Mouse (Mus musculus): ENCODE measurements at regions not wholly inside any gene's neighbourhood (a gene's known extent, or its start where the extent isn't known, plus 50 kb on each side); places are given as distances from the start of the nearest gene placed in this dataset.

DNA sequence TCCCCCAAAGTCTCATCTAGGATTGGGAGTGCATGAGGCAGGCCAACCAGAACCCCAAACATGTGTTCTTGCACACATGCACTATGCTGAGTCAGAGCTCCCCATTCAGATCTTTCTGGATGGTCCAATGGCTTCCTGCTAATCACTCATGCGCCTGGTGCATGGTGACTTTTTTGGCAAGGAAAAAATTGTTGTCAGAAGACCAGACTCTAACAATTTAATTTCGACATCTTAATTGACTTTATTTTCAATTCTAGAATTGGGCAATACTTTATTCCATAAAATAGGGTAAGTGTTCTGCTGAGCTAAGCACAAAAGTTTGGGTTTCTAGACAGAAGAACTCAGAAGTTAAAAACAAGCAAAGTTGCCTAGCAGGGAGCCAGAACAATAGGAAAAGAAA lies 165.7 kb downstream of the Snx19 start:
- H3K4me2 ChIP-seq, result no peak overlapping the region
- H3K9ac ChIP-seq, result no peak overlapping the region
- H3K4me3 ChIP-seq, result no peak overlapping the region
- whole genome bisulfite sequencing, result 95% methylated on average over 2 of the region's 2 CpGs
- H3K9me3 ChIP-seq, result no peaks in the 10 kb centered on the region
- H3K27ac ChIP-seq, result no peak overlapping the region
- H3K27me3 ChIP-seq, result no peaks in the 10 kb centered on the region
- no peak for ATAC-seq (ENCODE audit: low FRiP score)
- H3K4me1 ChIP-seq (replicated peaks), result no peaks in the 10 kb centered on the region
- H3K36me3 ChIP-seq, result no peaks in the 10 kb centered on the region

DNA sequence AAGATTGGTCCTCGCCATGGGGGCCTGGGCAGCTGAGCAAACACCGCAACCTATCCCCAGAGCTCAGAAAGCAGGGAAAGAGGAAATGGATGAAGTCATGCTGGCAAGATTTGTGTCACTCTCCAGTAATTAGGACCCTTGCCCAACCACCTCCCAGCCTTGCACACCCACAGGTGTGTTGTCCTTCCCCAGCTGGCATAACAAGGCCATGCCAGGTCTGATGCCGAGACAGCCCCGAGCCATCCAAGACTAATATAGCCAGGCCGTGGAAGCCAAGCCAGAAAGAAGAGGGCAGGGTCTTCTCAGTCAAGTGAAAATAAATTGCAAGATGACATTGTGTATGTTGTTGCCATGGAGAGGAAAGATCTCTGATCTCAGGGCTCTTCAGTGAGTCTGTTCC lies 164.3 kb downstream of the Snx19 start:
- Histone ChIP-seq H3K27me3 (no peaks in the 10 kb centered on the region), H3K4me3 (no peak overlapping the region), H3K9me3 (no peaks in the 10 kb centered on the region), H3K27ac (no peak overlapping the region), H3K4me1 (replicated peaks) (no peaks in the 10 kb centered on the region), H3K36me3 (no peaks in the 10 kb centered on the region), H3K9ac (no peak overlapping the region), H3K4me2 (no peak overlapping the region)
- ATAC-seq (ENCODE audit: low FRiP score), result no peak
- 75% methylated on average over 5 of the region's 5 CpGs for WGBS

DNA sequence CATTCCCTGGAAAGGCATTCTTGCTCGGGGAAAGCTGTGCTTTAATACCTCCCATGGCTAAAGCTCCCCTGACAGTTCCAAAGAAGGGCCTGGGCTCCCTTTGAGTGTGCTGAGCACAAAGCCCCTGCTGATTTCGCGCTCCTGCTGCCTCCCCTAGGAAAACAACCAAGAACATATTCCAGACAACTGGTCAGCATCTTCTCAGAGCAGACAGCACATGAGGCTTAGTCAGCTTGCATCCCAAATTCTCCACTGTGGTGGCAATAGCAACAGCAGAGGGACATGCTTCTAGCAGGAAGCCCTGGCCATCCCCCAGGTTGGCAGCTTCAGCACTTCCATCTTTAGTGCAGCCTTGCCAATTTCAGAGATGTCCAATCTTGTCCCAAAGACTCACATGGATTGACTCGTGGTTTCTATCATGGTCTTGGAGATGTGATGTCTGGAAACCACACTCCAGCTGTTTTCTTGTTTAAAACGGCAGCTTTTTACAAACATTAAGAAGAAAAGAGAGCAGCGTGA lies 163.8 kb downstream of the Snx19 start:
- H3K4me2 ChIP-seq, result no peak overlapping the region
- no peaks in the 10 kb centered on the region for H3K9me3 ChIP-seq
- H3K27me3 ChIP-seq, result no peaks in the 10 kb centered on the region
- H3K9ac ChIP-seq, result no peak overlapping the region
- no peak for ATAC-seq (ENCODE audit: low FRiP score)
- H3K4me1 ChIP-seq (replicated peaks), result no peaks in the 10 kb centered on the region
- H3K36me3 ChIP-seq, result no peaks in the 10 kb centered on the region
- no peak overlapping the region for H3K27ac ChIP-seq
- H3K4me3 ChIP-seq, result no peak overlapping the region
- WGBS, result 61% methylated on average over 6 of the region's 6 CpGs

DNA sequence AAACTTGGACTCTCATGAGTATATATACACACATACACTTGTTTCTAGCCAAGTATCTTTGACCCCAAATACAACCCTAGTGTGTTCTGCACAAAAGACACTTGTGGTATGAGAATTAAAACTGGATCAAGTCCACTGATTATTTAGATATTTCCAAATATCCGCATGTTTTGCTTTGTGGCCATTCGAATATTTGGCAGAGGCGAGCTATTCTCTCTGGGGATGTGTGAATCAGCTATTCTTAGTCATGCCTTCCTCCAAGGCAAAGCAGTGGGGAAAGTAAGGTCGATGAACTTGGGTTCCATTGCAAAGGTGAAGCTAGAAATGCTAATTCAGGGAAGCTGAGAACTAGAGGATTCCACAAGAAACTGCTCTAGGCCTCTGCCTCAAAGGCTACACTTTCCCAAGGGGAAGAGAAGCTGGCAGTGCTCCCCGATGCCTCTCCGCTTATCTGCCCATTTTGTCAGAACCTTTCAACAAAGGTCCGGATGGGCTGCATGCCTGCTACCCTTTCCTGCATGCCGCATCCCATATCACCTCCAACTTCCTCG lies 154.4 kb downstream of the Snx19 start:
- 89% methylated on average over 9 of the region's 9 CpGs for WGBS

DNA sequence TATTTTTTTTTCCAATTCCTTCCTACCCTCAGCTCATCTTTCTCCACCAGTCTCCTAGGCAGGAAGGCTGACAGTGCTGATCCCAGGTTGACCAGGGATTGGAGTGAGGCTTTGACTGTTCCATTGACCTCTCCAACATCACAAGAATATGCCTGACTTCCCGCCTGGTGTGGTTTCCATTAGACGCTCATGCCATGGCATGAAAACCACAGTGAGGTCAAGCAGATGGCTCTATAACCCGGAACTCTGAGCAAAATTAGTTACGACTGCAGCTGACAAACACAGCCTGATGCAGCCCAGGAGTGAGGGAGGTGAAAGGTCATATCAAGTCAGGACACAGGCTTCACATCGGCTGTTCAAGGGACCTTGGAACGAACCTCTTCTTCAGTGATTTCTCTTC lies 153.6 kb downstream of the Snx19 start:
- Histone ChIP-seq H3K4me2 (no peak overlapping the region), H3K36me3 (no peaks in the 10 kb centered on the region), H3K4me1 (replicated peaks) (no peaks in the 10 kb centered on the region), H3K9ac (no peak overlapping the region), H3K27ac (no peak overlapping the region), H3K27me3 (no peaks in the 10 kb centered on the region), H3K4me3 (no peak overlapping the region), H3K9me3 (no peaks in the 10 kb centered on the region)
- ATAC-seq (ENCODE audit: low FRiP score), result no peak
- 75% methylated on average over 6 of the region's 6 CpGs for WGBS

More for the DNA sequence above, 154.4 kb downstream of the Snx19 start:
- Histone ChIP-seq H3K9ac (no peak overlapping the region), H3K27ac (no peak overlapping the region), H3K27me3 (no peaks in the 10 kb centered on the region), H3K9me3 (no peaks in the 10 kb centered on the region), H3K36me3 (no peaks in the 10 kb centered on the region), H3K4me2 (no peak overlapping the region), H3K4me1 (replicated peaks) (no peaks in the 10 kb centered on the region), H3K4me3 (no peak overlapping the region)
- no peak for ATAC-seq (ENCODE audit: low FRiP score)

DNA sequence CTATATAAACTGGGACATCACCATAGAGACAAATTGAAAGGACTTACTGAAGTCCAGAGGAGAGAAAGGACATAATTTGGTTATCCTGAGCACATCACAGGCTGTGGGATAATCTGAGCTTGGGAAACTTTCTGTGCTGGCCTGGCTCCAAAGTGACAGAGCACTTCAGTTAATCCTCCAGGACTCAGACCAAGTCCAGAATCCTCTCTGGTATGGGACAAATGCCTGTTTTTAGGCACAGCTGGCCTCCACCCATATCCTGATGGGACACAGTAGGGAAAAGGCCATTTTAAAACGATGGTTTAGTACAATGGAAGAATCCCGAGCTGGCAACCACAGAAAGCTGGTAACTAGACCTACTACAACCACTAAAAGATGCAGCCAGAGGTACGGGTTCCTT lies 151.3 kb downstream of the Snx19 start:
- no peaks in the 10 kb centered on the region for H3K36me3 ChIP-seq
- no peak overlapping the region for H3K27ac ChIP-seq
- no peak overlapping the region for H3K9ac ChIP-seq
- H3K27me3 ChIP-seq, result no peaks in the 10 kb centered on the region
- no peaks in the 10 kb centered on the region for H3K9me3 ChIP-seq
- 84% methylated on average over 3 of the region's 3 CpGs for WGBS
- H3K4me3 ChIP-seq, result no peak overlapping the region
- H3K4me2 ChIP-seq, result no peak overlapping the region
- no peak for ATAC-seq (ENCODE audit: low FRiP score)
- 0 out of 2 replicates have a peak, but pooled peaks cover 2% of the 10 kb centered on the region for H3K4me1 ChIP-seq (replicated peaks)

DNA sequence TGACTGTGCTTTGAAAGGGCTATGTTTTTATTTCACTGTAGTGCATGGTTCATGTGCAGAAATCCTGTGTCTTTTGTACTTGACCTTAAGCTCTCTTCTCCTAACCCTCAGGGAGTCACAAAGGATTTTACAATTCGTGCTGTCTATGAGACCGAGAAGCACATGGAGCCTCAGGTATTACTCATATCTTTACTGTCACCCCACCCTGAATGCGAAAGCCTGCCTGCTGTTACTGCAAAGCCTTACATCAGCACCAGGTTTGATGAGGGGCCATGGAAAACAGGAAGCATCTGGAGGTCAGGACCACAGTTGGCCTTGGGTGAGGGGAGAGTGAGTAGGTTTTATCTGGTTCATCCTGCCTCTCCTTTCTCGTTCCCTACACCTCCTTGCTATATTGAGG lies 150.3 kb downstream of the Snx19 start:
- Histone ChIP-seq H3K4me1 (replicated peaks) (0 out of 2 replicates have a peak, but pooled peaks cover 3% of the 10 kb centered on the region), H3K9ac (no peak overlapping the region), H3K4me3 (no peak overlapping the region), H3K27me3 (no peaks in the 10 kb centered on the region), H3K9me3 (no peaks in the 10 kb centered on the region), H3K36me3 (no peaks in the 10 kb centered on the region), H3K27ac (no peak overlapping the region), H3K4me2 (no peak overlapping the region)
- ATAC-seq (ENCODE audit: low FRiP score), result no peak
- WGBS, result 79% methylated on average over 4 of the region's 4 CpGs

DNA sequence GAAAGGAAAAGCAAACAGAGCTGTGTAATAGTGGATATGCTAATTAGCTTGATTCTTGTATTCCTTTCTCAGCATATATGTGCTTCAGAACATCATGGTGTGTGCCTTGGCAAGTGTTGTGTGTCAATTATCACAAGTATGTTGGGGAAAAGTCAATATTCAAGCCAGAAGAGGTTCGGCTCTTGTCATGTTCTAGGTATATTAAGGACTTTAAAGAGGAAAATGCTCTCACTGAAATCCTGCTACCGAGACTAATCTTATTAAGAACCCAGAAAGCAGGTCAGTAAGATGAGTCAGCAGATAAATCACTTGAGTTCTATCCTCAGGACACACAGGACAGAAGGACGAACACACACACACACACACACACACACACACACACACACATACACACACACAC lies 148.6 kb downstream of the Snx19 start:
- no peaks in the 10 kb centered on the region for H3K36me3 ChIP-seq
- no peaks in the 10 kb centered on the region for H3K9me3 ChIP-seq
- H3K9ac ChIP-seq, result no peak overlapping the region
- no peak overlapping the region for H3K4me2 ChIP-seq
- no peaks in the 10 kb centered on the region for H3K27me3 ChIP-seq
- 0 out of 2 replicates have a peak, but pooled peaks cover 3% of the 10 kb centered on the region for H3K4me1 ChIP-seq (replicated peaks)
- no peak for ATAC-seq (ENCODE audit: low FRiP score)
- no peak overlapping the region for H3K4me3 ChIP-seq
- H3K27ac ChIP-seq, result no peak overlapping the region
- WGBS, result 71% methylated on average over 3 of the region's 3 CpGs

DNA sequence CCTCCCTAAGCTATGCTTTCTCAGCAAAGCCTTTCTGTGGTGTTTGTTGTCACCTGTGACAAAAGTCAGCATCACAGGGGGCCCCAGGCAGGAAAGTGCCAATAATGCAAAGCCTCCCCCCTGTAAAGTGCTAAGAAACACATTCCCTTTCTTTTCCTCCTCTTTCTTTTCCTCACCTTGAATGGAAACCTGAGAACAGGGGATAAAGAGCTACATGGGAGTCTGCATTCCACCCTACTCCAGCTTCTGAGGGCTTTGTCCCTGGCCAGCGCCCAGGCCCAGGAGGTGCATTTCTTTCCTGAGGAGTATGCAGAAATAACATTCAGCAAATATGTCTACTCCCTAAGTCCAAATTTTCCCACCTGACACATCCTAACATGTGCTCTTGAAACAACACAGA lies 146.4 kb downstream of the Snx19 start:
- no peak for ATAC-seq (ENCODE audit: low FRiP score)
- Histone ChIP-seq H3K36me3 (no peaks in the 10 kb centered on the region), H3K4me2 (no peak overlapping the region), H3K9me3 (no peaks in the 10 kb centered on the region), H3K4me1 (replicated peaks) (0 out of 2 replicates have a peak, but pooled peaks cover 3% of the 10 kb centered on the region), H3K27me3 (no peaks in the 10 kb centered on the region), H3K4me3 (no peak overlapping the region), H3K27ac (no peak overlapping the region), H3K9ac (no peak overlapping the region)
- WGBS, result 10% methylated on average over 1 of the region's 1 CpGs

DNA sequence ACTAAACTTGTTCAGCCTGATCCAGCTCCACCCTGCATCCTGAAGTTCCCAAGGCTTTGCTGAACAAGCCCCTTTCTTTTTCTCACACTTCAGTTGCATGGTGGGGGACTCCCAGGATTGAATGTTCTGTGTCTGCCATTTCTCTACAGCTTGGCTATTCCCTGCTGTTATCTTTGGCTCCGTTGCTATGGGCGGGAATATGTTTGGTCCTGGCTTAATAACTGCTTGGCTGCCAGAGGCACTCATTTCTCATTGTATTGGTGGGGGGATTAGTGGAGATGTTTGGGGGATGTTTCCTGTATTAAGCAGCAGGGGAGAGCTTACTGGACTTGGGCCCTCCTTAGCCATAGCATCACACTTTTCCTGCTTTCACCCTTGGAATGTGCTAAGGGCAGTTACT lies 144.1 kb downstream of the Snx19 start:
- no peak overlapping the region for H3K4me3 ChIP-seq
- 34% methylated on average over 2 of the region's 2 CpGs for WGBS
- H3K4me2 ChIP-seq, result no peak overlapping the region
- H3K36me3 ChIP-seq, result no peaks in the 10 kb centered on the region
- no peak overlapping the region for H3K9ac ChIP-seq
- no peak overlapping the region for H3K27ac ChIP-seq
- H3K9me3 ChIP-seq, result no peaks in the 10 kb centered on the region
- ATAC-seq (ENCODE audit: low FRiP score), result no peak
- H3K27me3 ChIP-seq, result no peaks in the 10 kb centered on the region
- H3K4me1 ChIP-seq (replicated peaks), result 0 out of 2 replicates have a peak, but pooled peaks cover 3% of the 10 kb centered on the region

DNA sequence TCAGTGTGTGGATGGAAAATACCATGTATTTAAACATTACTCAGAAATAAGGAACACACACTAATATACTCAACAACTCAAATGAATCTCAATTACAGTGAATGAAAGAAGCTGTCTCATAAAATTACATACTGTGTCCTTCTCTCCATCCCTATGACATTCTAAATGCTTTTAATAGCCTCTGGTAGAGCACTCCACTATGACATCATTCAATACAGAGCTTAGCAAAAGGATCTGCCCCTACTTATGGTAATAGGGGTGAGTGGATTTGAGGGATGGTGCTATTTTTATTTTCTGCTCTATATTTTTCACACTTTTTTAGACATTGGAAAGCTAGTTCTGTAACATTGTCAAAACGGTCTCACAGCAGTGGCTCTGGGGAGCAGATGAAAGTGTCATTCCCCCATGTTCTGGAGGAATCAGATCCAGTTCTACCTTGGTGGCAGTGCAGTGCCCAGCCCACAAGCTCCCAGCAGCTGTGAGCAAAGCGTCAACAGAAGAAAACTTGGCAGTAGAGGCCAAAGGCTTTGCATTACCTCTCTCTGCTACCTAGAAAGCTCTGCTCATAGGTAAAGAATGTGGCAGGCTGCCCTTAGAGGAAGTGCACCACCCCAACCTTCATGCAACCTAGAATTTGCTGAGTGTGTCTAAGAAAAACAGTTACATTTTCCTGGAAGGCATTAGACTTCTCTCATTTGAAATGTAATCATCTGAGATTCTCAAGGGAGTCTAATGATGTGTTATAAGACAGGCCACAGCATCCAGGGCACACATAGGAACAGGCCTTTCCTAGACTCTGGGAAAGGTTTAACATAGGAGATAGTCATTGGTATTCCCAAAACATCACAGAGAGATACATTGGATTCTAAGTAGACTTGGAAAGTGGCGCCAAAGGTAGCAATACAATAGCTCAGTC lies 138.1 kb downstream of the Snx19 start:
- 92% methylated on average over 3 of the region's 3 CpGs for WGBS
- Histone ChIP-seq H3K9ac (no peak overlapping the region), H3K4me1 (replicated peaks) (no peaks in the 10 kb centered on the region), H3K4me3 (no peak overlapping the region), H3K27ac (no peak overlapping the region), H3K4me2 (no peak overlapping the region), H3K9me3 (no peaks in the 10 kb centered on the region), H3K27me3 (no peaks in the 10 kb centered on the region), H3K36me3 (no peaks in the 10 kb centered on the region)
- no peak for ATAC-seq (ENCODE audit: low FRiP score)

DNA sequence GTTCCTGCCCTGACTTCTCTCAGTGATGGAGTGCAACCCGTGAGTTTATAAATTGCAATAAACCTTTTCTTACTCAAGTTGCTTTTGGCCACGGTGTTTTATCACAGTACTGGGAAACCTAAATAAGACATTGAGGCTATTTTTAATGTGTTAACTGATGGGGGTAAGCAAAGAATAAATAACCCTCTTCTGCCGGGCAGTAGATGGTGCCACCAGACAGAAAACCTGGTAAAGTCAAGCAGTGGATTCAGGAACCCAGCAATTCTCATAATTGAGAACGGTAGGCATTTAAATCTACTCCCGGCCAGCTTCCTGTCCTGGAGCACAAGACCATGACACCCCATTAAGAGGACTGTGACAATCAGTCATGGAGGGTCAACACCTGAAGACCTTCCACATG lies 136.5 kb downstream of the Snx19 start:
- Histone ChIP-seq H3K4me2 (no peak overlapping the region), H3K9me3 (no peaks in the 10 kb centered on the region), H3K4me1 (replicated peaks) (no peaks in the 10 kb centered on the region), H3K9ac (no peak overlapping the region), H3K36me3 (no peaks in the 10 kb centered on the region), H3K27ac (no peak overlapping the region), H3K4me3 (no peak overlapping the region), H3K27me3 (no peaks in the 10 kb centered on the region)
- 94% methylated on average over 5 of the region's 5 CpGs for WGBS
- ATAC-seq (ENCODE audit: low FRiP score), result no peak

DNA sequence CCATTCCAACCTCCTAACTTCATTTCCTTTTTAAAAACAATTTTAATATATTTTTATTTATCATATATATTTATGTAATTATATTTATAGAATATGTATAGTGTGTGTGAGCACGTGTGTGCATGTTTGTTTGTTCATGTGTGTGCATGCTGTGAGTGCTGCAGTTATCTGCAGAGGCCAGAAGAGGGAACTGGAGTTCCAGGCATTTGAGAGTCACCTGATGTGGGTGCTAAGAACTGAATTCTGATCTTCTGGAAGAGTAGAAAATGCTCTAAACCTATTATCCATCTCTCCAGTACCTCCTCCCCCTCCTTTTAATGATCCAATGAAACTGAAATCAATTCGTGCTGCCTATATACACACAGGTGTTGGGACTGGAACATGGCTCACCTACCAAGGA lies 128.0 kb downstream of the Snx19 start:
- 93% methylated on average over 2 of the region's 2 CpGs for WGBS
- Histone ChIP-seq H3K4me3 (no peak overlapping the region), H3K9me3 (no peaks in the 10 kb centered on the region), H3K36me3 (no peaks in the 10 kb centered on the region), H3K27me3 (no peaks in the 10 kb centered on the region), H3K4me2 (no peak overlapping the region), H3K9ac (no peak overlapping the region), H3K4me1 (replicated peaks) (no peaks in the 10 kb centered on the region), H3K27ac (no peak overlapping the region)
- ATAC-seq (ENCODE audit: low FRiP score), result no peak
